Mouse (Mus musculus) heart, embryonic 10.5 days (tissue): ENCODE measurements at regions not wholly inside any gene's neighbourhood (a gene's known extent, or its start where the extent isn't known, plus 50 kb on each side); places are given as distances from the start of the nearest gene placed in this dataset.

ENCODE experiments used
- DNase-seq: peaks from one replicate; pipeline ENCODE4 v3.0.0-alpha.2; 2017; ENCODE audit warnings: low spot score
- H3K27ac ChIP-seq: fragments of 300-500 bp; sonication (generic); 2 replicates; pipeline ENCODE4 v1.5.1; 2016; ENCODE audit warnings: mild to moderate bottlenecking
- H3K27me3 ChIP-seq: fragments of 300-500 bp; sonication (generic); 2 replicates; pipeline ENCODE4 v1.6.1; 2016; ENCODE audit warnings: mild to moderate bottlenecking; ENCODE audit not compliant: poor library complexity, insufficient read depth, severe bottlenecking
- H3K36me3 ChIP-seq: fragments of 300-500 bp; sonication (generic); 2 replicates; pipeline ENCODE4 v1.6.1; 2016; ENCODE audit warnings: mild to moderate bottlenecking, moderate library complexity
- H3K4me1 ChIP-seq: fragments of 300-500 bp; sonication (generic); 2 replicates; pipeline ENCODE4 v1.6.1; 2016; ENCODE audit warnings: mild to moderate bottlenecking
- H3K4me3 ChIP-seq: fragments of 300-500 bp; sonication (generic); 2 replicates; pipeline ENCODE4 v1.5.1; 2016; ENCODE audit warnings: mild to moderate bottlenecking, moderate library complexity
- H3K9me3 ChIP-seq: fragments of 300-500 bp; sonication (generic); 2 replicates; pipeline ENCODE4 v1.6.1; 2016; ENCODE audit warnings: mild to moderate bottlenecking, moderate library complexity
- WGBS: fragments of 180-500 bp; shearing (Covaris S2); methylation state at CpG from one replicate; pipeline ENCODE4 v1.1.7; 2016; 5-methylcytosine and 5-hydroxymethylcytosine counted together

DNA sequence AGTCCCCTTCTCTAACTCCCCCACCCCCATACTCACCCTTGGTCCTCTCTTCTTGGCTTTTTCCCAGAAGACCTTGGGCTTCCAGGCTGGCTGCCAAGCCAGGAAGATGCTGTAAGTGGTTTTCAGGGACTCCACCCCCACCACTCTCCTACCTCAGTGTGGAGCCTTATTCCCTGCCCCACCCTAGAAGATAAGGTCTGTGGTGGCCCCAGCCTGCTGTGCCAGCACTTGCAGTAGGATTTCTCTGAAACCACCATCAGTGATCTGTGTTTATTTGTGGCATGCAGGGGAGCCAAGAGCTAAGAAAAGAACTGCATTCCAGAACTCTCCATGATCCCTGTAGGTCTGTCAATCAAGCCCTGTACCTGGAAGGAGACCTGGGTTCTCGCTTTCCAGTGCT is 346.4 kb upstream of the Tnp1 start:
- peaks cover 62% of the 10 kb centered on the region for H3K4me1 ChIP-seq
- peak; percentile 81 for DNase-seq

DNA sequence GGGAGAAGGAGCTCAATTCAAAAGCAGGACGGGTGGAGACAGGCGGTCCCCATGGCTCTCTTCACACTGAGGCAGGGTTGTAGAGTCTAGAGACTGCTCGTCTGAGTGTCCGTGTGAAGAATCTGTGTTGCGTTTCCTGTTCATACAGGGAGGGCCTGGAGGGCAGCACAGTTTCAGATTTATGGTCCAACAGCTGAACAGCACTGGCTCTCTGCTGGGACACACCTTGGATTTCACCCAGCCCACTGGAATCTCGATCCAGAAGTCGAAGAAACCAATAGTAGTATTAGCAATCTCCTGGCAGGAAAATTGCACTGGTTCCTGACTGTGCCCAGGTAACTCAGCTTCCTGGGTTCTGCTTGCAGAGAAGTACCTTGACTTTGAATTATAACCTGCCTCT is 345.6 kb upstream of the Tnp1 start:
- H3K27ac ChIP-seq = peak overlapping the region; percentile 83

More for the DNA sequence above, 346.4 kb upstream of the Tnp1 start:
- H3K4me3 ChIP-seq = no peak overlapping the region
- no peaks in the 10 kb centered on the region for H3K36me3 ChIP-seq
- peak overlapping the region; percentile 83 for H3K27ac ChIP-seq
- 27% methylated on average over 1 of the region's 1 CpGs for WGBS
- no peaks in the 10 kb centered on the region for H3K27me3 ChIP-seq
- H3K9me3 ChIP-seq = no peaks in the 10 kb centered on the region

GRCm38 (mm10) chr1:73354447-73354846 is 338.7 kb upstream of the Tnp1 start:
- Histone ChIP-seq H3K4me3 (no peak overlapping the region), H3K27me3 (no peaks in the 10 kb centered on the region), H3K36me3 (no peaks in the 10 kb centered on the region), H3K4me1 (no peaks in the 10 kb centered on the region), H3K27ac (no peak overlapping the region), H3K9me3 (no peaks in the 10 kb centered on the region)
- WGBS = 81% methylated on average over 1 of the region's 1 CpGs
- DNase-seq = no peak

More for the DNA sequence above, 345.6 kb upstream of the Tnp1 start:
- Histone ChIP-seq H3K4me1 (peaks cover 53% of the 10 kb centered on the region), H3K36me3 (no peaks in the 10 kb centered on the region), H3K27me3 (no peaks in the 10 kb centered on the region), H3K9me3 (no peaks in the 10 kb centered on the region), H3K4me3 (no peak overlapping the region)
- no peak for DNase-seq
- WGBS = 79% methylated on average over 7 of the region's 7 CpGs

DNA sequence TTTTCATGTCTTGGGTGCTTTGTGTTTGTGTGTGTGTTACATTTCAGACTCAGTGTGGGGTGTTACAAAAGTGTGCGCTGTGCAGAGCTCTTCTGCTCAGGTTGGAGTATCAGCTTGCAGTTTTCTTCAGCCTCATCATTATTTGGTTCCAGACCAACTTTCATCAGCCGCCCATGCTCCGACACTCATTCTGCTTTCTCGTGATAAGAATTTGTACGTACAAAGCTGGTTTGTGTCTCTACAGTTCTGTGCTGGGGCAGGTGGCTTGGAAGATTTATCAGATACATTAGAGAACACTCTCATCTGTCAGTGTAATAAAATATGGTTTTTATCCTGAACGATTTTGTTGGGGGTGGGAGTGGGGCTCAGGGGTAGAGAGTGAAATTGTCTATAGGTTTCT is 332.8 kb upstream of the Tnp1 start:
- Histone ChIP-seq H3K27ac (no peak overlapping the region), H3K36me3 (no peaks in the 10 kb centered on the region), H3K4me1 (no peaks in the 10 kb centered on the region), H3K4me3 (no peak overlapping the region), H3K9me3 (no peaks in the 10 kb centered on the region), H3K27me3 (no peaks in the 10 kb centered on the region)
- WGBS = 46% methylated on average over 6 of the region's 6 CpGs
- DNase-seq = no peak

DNA sequence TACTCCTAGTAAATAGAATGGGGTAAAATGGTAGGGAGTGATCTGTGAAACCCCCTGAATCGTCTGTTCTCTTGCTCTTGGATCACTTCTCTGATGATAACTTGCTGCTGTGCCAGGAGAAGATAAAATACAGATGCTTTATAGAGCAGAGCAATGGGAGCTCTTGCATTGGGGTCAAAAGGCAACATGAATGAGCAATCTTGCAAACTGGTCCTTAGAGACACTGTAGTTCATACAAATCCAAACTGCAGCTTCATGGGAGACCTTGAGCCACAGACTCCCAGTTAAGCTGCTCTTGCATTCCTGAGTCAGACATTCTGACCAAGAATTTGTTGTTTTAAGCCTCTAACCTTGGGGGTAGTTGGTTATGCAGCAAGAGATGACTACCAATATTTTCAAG is 328.9 kb upstream of the Tnp1 start:
- WGBS = 54% methylated on average over 1 of the region's 1 CpGs
- no peaks in the 10 kb centered on the region for H3K4me1 ChIP-seq
- H3K36me3 ChIP-seq = no peaks in the 10 kb centered on the region
- H3K27ac ChIP-seq = no peak overlapping the region
- no peak overlapping the region for H3K4me3 ChIP-seq
- no peaks in the 10 kb centered on the region for H3K9me3 ChIP-seq
- no peaks in the 10 kb centered on the region for H3K27me3 ChIP-seq
- DNase-seq = no peak

DNA sequence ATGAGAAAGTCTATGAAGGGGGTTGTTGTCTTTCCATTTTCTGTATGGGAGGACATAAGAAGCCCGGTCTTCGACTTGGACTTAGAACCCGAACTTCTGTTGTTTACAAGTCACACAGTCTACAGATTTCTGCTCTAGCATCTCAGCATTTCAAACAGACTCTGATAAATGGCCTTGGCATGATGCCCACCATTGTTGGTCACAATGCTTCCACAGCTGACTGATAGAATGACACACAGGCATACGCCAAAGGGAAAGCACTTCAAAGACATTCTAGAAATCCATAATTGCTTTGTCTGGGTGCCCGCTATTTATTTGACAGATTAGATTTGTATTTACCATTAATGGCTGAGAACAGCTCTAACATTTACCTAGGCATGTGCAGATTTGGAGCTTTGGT is 326.2 kb upstream of the Tnp1 start:
- H3K4me3 ChIP-seq = no peak overlapping the region

GRCm38 (mm10) chr1:73337401-73337800 is 321.7 kb upstream of the Tnp1 start:
- WGBS = 34% methylated on average over 2 of the region's 2 CpGs
- Histone ChIP-seq H3K4me1 (peaks cover 9% of the 10 kb centered on the region), H3K36me3 (no peaks in the 10 kb centered on the region), H3K4me3 (no peak overlapping the region), H3K27me3 (no peaks in the 10 kb centered on the region), H3K27ac (0 out of 2 replicates have a peak overlapping the region, but pooled peaks have one; percentile 16), H3K9me3 (no peaks in the 10 kb centered on the region)
- DNase-seq = no peak

More for the DNA sequence above, 326.2 kb upstream of the Tnp1 start:
- Histone ChIP-seq H3K27ac (no peak overlapping the region), H3K4me1 (peaks cover 5% of the 10 kb centered on the region), H3K27me3 (no peaks in the 10 kb centered on the region), H3K36me3 (no peaks in the 10 kb centered on the region), H3K9me3 (no peaks in the 10 kb centered on the region)
- 81% methylated on average over 5 of the region's 5 CpGs for WGBS
- DNase-seq = no peak

DNA sequence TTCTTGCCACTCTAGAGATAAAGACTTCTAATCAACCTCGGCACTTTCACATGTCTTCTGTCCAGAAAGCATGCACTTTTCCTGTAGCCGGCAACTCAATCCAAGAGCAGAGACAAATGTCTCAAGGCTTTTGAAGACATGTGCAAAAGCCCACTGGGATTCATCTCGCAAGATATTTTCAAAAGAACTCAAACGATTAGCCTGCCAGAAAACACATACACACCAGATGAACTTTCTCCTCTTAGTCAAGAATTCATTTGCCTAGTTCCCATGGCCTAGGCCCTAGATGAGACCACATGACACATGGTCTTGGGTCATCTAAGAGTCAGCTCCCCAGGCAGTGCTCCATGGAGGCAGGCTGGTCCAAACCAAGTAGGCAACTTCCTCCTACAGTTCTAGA is 293.8 kb upstream of the Tnp1 start:
- Histone ChIP-seq H3K9me3 (no peaks in the 10 kb centered on the region), H3K4me3 (no peak overlapping the region), H3K36me3 (no peaks in the 10 kb centered on the region), H3K4me1 (peaks cover 13% of the 10 kb centered on the region), H3K27ac (no peak overlapping the region), H3K27me3 (no peaks in the 10 kb centered on the region; the same call in 1 of the 2 replicates)
- DNase-seq = no peak
- 62% methylated on average over 4 of the region's 4 CpGs for WGBS

DNA sequence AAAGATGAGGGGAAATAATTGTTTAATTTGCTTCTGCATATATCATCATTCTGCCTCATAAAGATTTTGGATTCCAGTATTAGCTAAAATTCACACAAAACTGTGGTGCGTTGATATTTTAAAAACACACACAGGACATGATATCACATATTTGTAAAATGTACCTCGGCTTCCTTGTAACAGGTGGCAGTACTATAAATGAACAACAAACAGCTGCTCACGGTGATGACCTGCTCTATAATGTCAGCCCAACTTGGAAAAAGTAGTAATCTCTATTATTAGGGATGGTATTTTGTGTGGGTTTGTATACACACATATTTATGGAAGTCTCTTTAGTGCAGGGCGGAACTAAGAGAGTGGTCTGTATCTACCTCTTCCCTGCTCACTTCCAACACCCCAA is 292.7 kb upstream of the Tnp1 start:
- no peaks in the 10 kb centered on the region for H3K36me3 ChIP-seq
- no peaks in the 10 kb centered on the region for H3K9me3 ChIP-seq
- H3K4me3 ChIP-seq = no peak overlapping the region
- DNase-seq = no peak
- H3K27me3 ChIP-seq = no peaks in the 10 kb centered on the region; the same call in 1 of the 2 replicates
- H3K4me1 ChIP-seq = peaks cover 13% of the 10 kb centered on the region
- WGBS = 92% methylated on average over 4 of the region's 4 CpGs
- H3K27ac ChIP-seq = no peak overlapping the region

DNA sequence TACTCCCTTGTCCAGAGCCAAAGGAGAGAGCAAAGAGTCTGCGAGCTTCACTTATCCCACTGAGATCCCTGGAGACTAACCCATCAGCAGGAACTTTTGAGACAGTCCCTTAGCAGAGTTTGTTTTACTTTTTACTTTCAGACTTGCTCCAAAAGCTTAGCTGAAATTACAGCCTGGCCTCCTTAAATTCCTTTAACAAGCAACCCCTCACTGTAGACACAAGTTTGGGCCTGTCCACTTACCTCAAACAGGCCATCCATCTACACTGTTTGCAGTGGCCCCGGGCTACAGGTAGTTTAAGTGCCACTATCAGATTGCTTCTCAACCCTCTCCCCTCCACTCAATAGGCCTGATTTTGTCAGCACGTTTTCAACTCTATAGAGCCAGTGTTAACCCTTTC is 291.5 kb upstream of the Tnp1 start:
- 16% methylated on average over 3 of the region's 3 CpGs for WGBS
- Histone ChIP-seq H3K27ac (peak overlapping the region; percentile 52; the same call in 1 of the 2 replicates), H3K4me1 (peaks cover 6% of the 10 kb centered on the region), H3K36me3 (no peaks in the 10 kb centered on the region), H3K4me3 (no peak overlapping the region), H3K9me3 (no peaks in the 10 kb centered on the region), H3K27me3 (no peaks in the 10 kb centered on the region)
- no peak for DNase-seq

GRCm38 (mm10) chr1:73299978-73300688 is 284.4 kb upstream of the Tnp1 start:
- no peak overlapping the region for H3K4me3 ChIP-seq
- no peak overlapping the region for H3K27ac ChIP-seq
- no peaks in the 10 kb centered on the region for H3K9me3 ChIP-seq
- 63% methylated on average over 4 of the region's 4 CpGs for WGBS
- no peaks in the 10 kb centered on the region for H3K36me3 ChIP-seq
- no peaks in the 10 kb centered on the region for H3K4me1 ChIP-seq
- DNase-seq = no peak
- H3K27me3 ChIP-seq = no peaks in the 10 kb centered on the region

DNA sequence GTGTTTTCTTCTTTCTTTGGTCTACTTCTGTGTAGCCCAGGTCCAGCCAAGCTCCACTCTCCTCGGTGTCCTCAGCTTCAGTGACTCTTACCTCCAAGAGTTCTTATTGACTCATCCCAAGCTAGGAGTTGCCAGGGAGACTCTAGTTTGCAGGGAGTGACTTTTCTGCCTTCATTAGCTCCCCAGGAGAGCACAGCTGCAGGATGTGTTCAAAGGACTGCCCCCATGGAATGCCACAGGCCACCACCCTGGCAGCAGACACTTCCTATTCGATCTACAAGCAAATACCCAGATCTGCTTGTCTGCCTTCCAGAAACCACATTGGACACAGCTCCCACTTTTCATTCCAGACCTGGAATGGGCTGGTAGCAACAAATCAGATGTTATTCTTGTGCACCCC is 269.6 kb upstream of the Tnp1 start:
- Histone ChIP-seq H3K9me3 (peaks cover 4% of the 10 kb centered on the region), H3K27me3 (no peaks in the 10 kb centered on the region), H3K36me3 (no peaks in the 10 kb centered on the region), H3K4me1 (peaks cover 5% of the 10 kb centered on the region; the same call in 1 of the 2 replicates), H3K4me3 (no peak overlapping the region), H3K27ac (no peak overlapping the region)
- no peak for DNase-seq
- 71% methylated on average over 2 of the region's 2 CpGs for WGBS

DNA sequence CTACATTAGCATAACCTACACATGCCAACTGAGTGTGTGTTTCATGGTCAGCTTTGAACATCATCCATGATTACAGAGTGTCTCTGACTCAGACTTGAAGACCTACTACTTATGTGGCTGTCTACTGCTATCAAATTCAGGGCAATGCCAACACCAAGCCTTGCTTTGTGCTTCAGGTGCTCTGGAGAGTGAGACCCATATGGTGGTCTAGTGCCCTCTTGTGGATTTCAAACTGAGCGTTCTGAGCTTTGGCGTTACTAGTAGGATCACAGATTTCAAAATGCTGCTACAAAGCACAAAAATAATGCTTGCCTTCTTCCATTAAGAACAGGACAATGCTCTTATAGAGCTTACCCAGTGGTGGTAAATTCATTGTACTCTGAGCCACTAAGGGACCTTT is 258.8 kb upstream of the Tnp1 start:
- Histone ChIP-seq H3K4me3 (no peak overlapping the region), H3K4me1 (peaks cover 5% of the 10 kb centered on the region), H3K9me3 (no peaks in the 10 kb centered on the region), H3K27me3 (no peaks in the 10 kb centered on the region), H3K27ac (no peak overlapping the region), H3K36me3 (no peaks in the 10 kb centered on the region)
- WGBS = 33% methylated on average over 2 of the region's 2 CpGs
- no peak for DNase-seq
